Mouse (Mus musculus) forebrain, postnatal 0 days (tissue): ENCODE data around the gene P2ry14. TPM values are rescaled to one million over a fixed set of nuclear protein-coding genes. Genes with fewer than 3 reads are reported as not detected.

Experiments used
- ATAC-seq: fragments of 200-750 bp; cut with Nextera tagmentation; 2 replicates; pipeline ENCODE4 v1.8.0; 2017; ENCODE audit warnings: mild to moderate bottlenecking, moderate library complexity
- DNase-seq: peaks from one replicate; pipeline ENCODE4 v3.0.0-alpha.2; 2015
- H3K27ac ChIP-seq: fragments of 300-500 bp; sonication (generic); 2 replicates; pipeline ENCODE4 v1.5.1; 2014; ENCODE audit warnings: low read depth, mild to moderate bottlenecking, antibody characterized with exemption, low read length, moderate library complexity, mixed read lengths
- H3K27me3 ChIP-seq: fragments of 300-500 bp; sonication (generic); 2 replicates; pipeline ENCODE4 v1.6.1; 2014; ENCODE audit warnings: mild to moderate bottlenecking, low read length, mixed read lengths; ENCODE audit not compliant: insufficient read depth
- H3K36me3 ChIP-seq: fragments of 300-500 bp; sonication (generic); 2 replicates; pipeline ENCODE4 v1.6.1; 2014; ENCODE audit warnings: mild to moderate bottlenecking, moderate library complexity; ENCODE audit not compliant: insufficient read depth
- H3K4me1 ChIP-seq: fragments of 300-500 bp; sonication (generic); 2 replicates; pipeline ENCODE4 v1.6.1; 2014; ENCODE audit warnings: antibody characterized with exemption; ENCODE audit not compliant: insufficient read depth
- H3K4me2 ChIP-seq: fragments of 300-500 bp; sonication (generic); 2 replicates; pipeline ENCODE4 v1.6.1; 2014; ENCODE audit warnings: low read depth, mild to moderate bottlenecking, moderate library complexity
- H3K4me3 ChIP-seq: fragments of 300-500 bp; sonication (generic); 2 replicates; pipeline ENCODE4 v1.5.1; 2014; ENCODE audit warnings: low read depth, low read length, mixed read lengths
- H3K9ac ChIP-seq: fragments of 300-500 bp; sonication (generic); 2 replicates; pipeline ENCODE4 v1.6.1; 2014; ENCODE audit warnings: mild to moderate bottlenecking
- H3K9me3 ChIP-seq: fragments of 300-500 bp; sonication (generic); 2 replicates; pipeline ENCODE4 v1.6.1; 2016; ENCODE audit warnings: low read length
- CTCF ChIP-seq: sonication (generic); IDR thresholded peaks from 2 replicates; pipeline ENCODE4 v1.5.1; 2016; ENCODE audit warnings: antibody characterized with exemption, control low read depth, low read depth
- WGBS: fragments of 180-500 bp; shearing (Covaris S2); extraction: QIAGEN DNeasy Blood & Tissue Kit; methylation state at CpG from one replicate; pipeline ENCODE4 v1.1.7; 2014; 5-methylcytosine and 5-hydroxymethylcytosine counted together
- polyA plus RNA-seq: library from polyadenylated mRNA; unstranded; fragments of >200 nt; fragmentation: Nextera tagmentation; extraction: Ambion mirVana; gene quantifications from 2 replicates; pipeline ENCODE4 v1.2.1, GENCODE M21; 2015
- total RNA-seq: library from RNA; depleted of rRNA; stranded (reverse); fragments of >200 nt; gene quantifications from 2 replicates; pipeline ENCODE4 v1.2.3, GENCODE M21; 2014

Gene P2ry14
- total and polyA plus RNA-seq, 2 experiments from 2014 or later = 2.6 to 3.2 TPM

DNA sequence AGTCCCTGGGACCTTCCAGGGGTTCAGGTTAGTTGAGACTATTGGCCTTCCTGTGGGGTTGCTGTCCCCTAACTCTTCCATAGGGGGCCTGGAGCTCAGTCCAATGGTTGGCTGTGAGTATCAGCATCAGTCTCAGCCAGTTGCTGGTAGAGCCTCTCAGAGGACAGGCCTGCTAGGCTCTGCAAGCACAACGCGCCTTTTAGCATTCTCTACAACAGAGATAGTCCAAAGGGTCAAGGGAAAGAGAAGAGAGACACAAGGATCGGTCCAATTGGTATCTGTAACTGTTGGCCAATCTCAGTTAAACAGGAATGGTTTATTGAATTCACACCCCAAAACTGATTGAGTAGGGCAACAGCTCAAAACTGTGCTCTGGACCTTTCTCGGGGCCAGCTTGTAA, 46.0 kb downstream of the P2ry14 start:
- DNase-seq (no peak), ATAC-seq (no peak)
- 98% methylated on average over 4 of the region's 4 CpGs for whole genome bisulfite sequencing
- Histone ChIP-seq H3K9ac (no peak overlapping the region), H3K27ac (no peak overlapping the region), H3K4me1 (no peaks in the 10 kb centered on the region), H3K27me3 (no peaks in the 10 kb centered on the region), H3K36me3 (no peaks in the 10 kb centered on the region), H3K4me3 (no peak overlapping the region), H3K9me3 (no peaks in the 10 kb centered on the region), H3K4me2 (no peak overlapping the region)
- no peak for TF ChIP-seq CTCF

DNA sequence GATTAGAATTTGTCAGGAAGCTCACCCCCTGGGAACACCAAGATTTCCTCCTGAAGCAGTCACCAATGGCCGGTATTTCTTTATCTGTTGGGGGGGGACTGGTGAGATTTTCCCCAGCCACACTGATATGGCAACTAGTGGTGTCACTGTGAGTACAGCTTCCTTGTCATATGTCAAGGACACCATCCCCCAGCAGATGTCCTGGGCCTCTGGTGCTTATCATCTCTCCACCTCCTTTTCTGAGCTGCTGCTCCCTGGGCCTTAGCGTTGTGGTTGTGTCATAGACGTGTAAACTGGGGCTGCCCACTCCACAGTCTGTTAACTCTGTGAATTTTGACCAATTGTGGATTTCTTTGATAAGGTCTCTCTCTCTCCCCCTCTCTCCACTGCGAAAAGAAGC, 49.0 kb downstream of the P2ry14 start:
- Histone ChIP-seq H3K27me3 (no peaks in the 10 kb centered on the region), H3K4me1 (no peaks in the 10 kb centered on the region), H3K9me3 (no peaks in the 10 kb centered on the region), H3K4me2 (no peak overlapping the region), H3K9ac (no peak overlapping the region), H3K36me3 (no peaks in the 10 kb centered on the region), H3K27ac (no peak overlapping the region), H3K4me3 (no peak overlapping the region)
- ATAC-seq = no peak
- DNase-seq = no peak
- no peak for TF ChIP-seq CTCF
- WGBS = 89% methylated on average over 4 of the region's 4 CpGs

DNA sequence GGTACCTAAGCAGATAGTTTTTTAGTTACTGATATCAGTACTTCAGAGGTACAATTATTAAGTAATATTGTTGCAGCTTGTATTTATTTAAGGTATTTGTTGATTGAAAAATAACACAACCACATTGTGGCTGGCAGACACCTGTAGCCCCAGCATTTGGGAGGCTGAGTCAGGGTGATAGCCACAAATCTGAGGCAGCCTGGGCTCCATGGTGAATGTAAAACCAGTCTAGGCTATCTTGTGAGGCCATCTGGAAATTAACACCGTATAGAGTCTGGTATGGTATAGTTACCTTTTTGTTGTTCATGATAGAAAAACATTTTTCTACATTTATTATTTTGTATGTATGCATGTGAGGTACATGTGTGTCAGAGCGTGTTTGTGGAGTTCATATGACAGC, 51.3 kb downstream of the P2ry14 start:
- WGBS = 97% methylated on average over 2 of the region's 2 CpGs
- no peak for TF ChIP-seq CTCF
- no peaks in the 10 kb centered on the region for H3K9me3 ChIP-seq
- no peaks in the 10 kb centered on the region for H3K36me3 ChIP-seq
- no peaks in the 10 kb centered on the region for H3K27me3 ChIP-seq
- no peak overlapping the region for H3K4me2 ChIP-seq
- H3K9ac ChIP-seq = no peak overlapping the region
- H3K4me1 ChIP-seq = no peaks in the 10 kb centered on the region
- no peak for DNase-seq
- H3K27ac ChIP-seq = no peak overlapping the region
- no peak overlapping the region for H3K4me3 ChIP-seq
- no peak for ATAC-seq

DNA sequence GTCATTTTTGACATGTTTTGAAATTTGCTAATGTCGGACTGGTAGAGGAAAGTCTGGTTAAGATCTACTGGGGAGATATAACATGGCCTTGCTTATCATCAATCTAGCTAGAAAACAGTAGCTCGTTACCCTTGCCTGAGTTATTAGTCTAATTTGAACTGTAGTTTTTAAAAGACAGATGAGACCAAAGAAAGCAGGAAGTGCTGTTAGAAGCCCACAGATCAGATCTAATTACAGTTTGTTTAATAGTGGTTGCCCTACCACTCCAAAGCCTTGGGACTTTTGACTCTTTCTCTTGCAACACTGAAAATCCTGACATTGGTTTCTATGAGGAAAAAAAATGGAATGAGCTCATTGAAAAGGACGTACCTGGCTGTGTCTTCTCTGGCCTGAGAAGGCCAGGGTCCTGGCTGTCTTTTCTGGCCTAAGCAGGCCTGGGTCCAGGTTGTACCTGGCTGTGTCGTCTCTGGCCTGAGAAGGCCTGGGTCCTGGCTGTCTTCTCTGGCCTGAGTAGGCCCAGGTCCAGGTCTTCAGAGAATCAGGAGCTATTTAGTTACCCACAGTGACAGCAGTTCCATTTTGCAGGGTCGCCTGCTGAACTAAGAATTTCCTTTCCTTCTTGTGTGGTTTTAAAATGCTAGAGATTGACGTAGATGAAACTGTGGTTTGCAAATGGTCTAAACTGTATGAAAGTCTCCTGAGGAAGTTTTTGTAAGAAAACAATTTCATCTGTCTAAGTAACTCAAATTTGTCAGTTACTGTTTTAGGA, 52.0 kb downstream of the P2ry14 start, which contains the start of gene Gpr171:
Gene Gpr171 (minus strand): TSS at position 604 of the 769 bp plus-strand sequence.
- Histone ChIP-seq H3K4me1 (no peaks in the 10 kb centered on the region), H3K27me3 (no peaks in the 10 kb centered on the region), H3K4me3 (no peak within 1 kb of the TSS), H3K27ac (no peak within 1 kb of the TSS), H3K9ac (no peak within 1 kb of the TSS), H3K36me3 (no peaks in the 10 kb centered on the region), H3K4me2 (no peak within 1 kb of the TSS), H3K9me3 (no peaks in the 10 kb centered on the region)
- whole genome bisulfite sequencing = 86% methylated on average over 6 of the region's 6 CpGs
- TF ChIP-seq CTCF = no peak
- DNase-seq (no peak), ATAC-seq (no peak)

DNA sequence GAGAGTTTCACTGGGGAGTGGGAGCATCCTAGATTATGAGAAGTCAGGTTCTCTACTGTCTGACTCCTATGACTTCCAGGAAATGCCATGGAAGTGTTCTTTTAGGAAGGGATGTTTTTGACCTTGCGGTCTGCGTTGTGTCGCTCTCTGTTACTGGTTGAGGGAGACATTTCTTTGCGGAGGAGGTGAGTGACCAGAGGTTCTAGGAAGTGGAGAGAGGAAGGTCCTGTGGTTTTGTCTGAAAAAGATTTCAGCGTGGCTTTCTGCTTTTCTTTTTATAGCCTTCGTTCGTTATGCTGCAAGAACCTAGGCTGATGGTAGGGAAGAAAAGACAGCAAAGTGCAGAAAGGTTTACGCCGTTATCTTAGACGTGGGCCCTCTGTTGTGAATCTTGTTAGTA, 54.9 kb downstream of the P2ry14 start:
- no peak overlapping the region for H3K27ac ChIP-seq

DNA sequence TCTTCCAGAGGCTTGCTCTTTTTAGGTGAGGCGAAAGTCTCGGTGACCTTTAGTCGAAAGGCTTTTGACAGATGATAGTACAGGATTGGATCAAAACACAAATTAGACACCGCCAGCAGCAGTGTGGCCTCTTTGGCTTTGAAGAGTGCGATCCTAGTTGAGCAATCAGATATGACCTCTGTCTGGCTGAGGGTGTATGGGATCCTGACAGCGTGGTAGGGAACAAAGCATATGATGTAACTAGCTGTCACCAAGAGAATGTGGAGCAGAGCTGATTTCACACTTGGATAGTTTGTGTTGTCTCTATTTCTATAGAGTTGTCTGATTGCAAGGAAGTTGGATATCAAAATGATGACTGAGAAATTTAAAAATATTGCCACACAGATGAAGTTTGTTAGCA, 56.0 kb downstream of the P2ry14 start:
- H3K4me3 ChIP-seq = no peak overlapping the region
- no peak for DNase-seq
- no peaks in the 10 kb centered on the region for H3K4me1 ChIP-seq
- no peak overlapping the region for H3K9ac ChIP-seq
- H3K4me2 ChIP-seq = no peak overlapping the region
- H3K27me3 ChIP-seq = no peaks in the 10 kb centered on the region
- no peak for TF ChIP-seq CTCF
- H3K9me3 ChIP-seq = no peaks in the 10 kb centered on the region
- H3K36me3 ChIP-seq = no peaks in the 10 kb centered on the region
- no peak overlapping the region for H3K27ac ChIP-seq
- 81% methylated on average over 6 of the region's 6 CpGs for WGBS
- ATAC-seq = no peak

More for the DNA sequence above, 54.9 kb downstream of the P2ry14 start:
- no peak overlapping the region for H3K9ac ChIP-seq
- no peaks in the 10 kb centered on the region for H3K9me3 ChIP-seq
- DNase-seq (no peak), ATAC-seq (no peak)
- H3K27me3 ChIP-seq = no peaks in the 10 kb centered on the region
- H3K4me1 ChIP-seq = no peaks in the 10 kb centered on the region
- 78% methylated on average over 10 of the region's 10 CpGs for WGBS
- no peaks in the 10 kb centered on the region for H3K36me3 ChIP-seq
- H3K4me3 ChIP-seq = no peak overlapping the region
- no peak overlapping the region for H3K4me2 ChIP-seq
- no peak for TF ChIP-seq CTCF

DNA sequence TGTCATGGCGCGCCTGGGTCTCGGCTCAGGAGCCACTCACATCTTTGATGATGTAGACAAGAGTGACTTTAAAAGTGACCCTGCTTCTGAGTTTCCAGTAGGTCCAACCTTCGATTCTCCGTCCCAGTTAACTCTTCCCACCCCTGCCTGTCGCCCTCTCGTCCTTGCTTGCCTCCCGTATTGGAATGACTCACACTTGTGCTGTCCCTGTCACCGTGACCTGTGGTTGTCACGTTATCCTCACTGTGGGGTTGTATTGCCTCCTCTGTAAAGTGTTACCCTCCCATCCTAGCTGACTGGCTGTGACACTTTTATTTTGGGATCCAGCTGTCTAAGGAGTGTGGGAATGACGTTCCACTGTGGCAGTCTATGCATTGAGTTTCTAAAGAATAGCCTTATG, 60.7 kb downstream of the P2ry14 start:
- Histone ChIP-seq H3K4me2 (no peak overlapping the region), H3K27me3 (no peaks in the 10 kb centered on the region), H3K27ac (no peak overlapping the region), H3K36me3 (no peaks in the 10 kb centered on the region), H3K4me3 (no peak overlapping the region), H3K4me1 (no peaks in the 10 kb centered on the region), H3K9ac (no peak overlapping the region), H3K9me3 (no peaks in the 10 kb centered on the region)
- ATAC-seq (no peak), DNase-seq (no peak)
- 87% methylated on average over 11 of the region's 11 CpGs for WGBS
- TF ChIP-seq CTCF = no peak
